Mouse (Mus musculus) intestine, postnatal 0 days (tissue): ENCODE measurements around the gene Cdk7. TPM values are rescaled to one million over a fixed set of nuclear protein-coding genes. Genes with fewer than 3 reads are reported as not detected.
A peak's percentile ranks its signal among the peaks of the same experiment; 100 is the strongest.
"Not testable (repeated sequence)": the region's sequence is repeated elsewhere in the genome, so short reads cannot be mapped to it uniquely, and the experiment has no call there.

ENCODE experiments used
- ATAC-seq: fragments of 200-750 bp; cut with Nextera tagmentation; 2 replicates; pipeline ENCODE4 v1.8.0; 2017; ENCODE audit warnings: mild to moderate bottlenecking, moderate TSS enrichment, moderate library complexity
- H3K27ac ChIP-seq: fragments of 300-500 bp; sonication (generic); 2 replicates; pipeline ENCODE4 v1.5.1; 2014; ENCODE audit warnings: mild to moderate bottlenecking, low read depth, low read length, moderate library complexity
- H3K27me3 ChIP-seq: fragments of 300-500 bp; sonication (generic); replicated peaks from 2 replicates; pipeline ENCODE4 v1.6.1; 2014; ENCODE audit warnings: low read length, mixed read lengths; ENCODE audit not compliant: control insufficient read depth, insufficient read depth
- H3K36me3 ChIP-seq: fragments of 300-500 bp; sonication (generic); 2 replicates; pipeline ENCODE4 v1.6.1; 2014; ENCODE audit warnings: mild to moderate bottlenecking, moderate library complexity; ENCODE audit not compliant: control insufficient read depth, insufficient read depth
- H3K4me1 ChIP-seq: fragments of 300-500 bp; sonication (generic); replicated peaks from 2 replicates; pipeline ENCODE4 v1.6.1; 2014; ENCODE audit warnings: antibody characterized with exemption, low read length, mixed read lengths; ENCODE audit not compliant: control insufficient read depth, insufficient read depth
- H3K4me2 ChIP-seq: fragments of 300-500 bp; sonication (generic); replicated peaks from 2 replicates; pipeline ENCODE4 v1.6.1; 2014; ENCODE audit warnings: low read depth, mild to moderate bottlenecking, moderate library complexity
- H3K4me3 ChIP-seq: fragments of 300-500 bp; sonication (generic); 2 replicates; pipeline ENCODE4 v1.5.1; 2014; ENCODE audit warnings: low read depth, low read length
- H3K9ac ChIP-seq: fragments of 300-500 bp; sonication (generic); 2 replicates; pipeline ENCODE4 v1.6.1; 2014; ENCODE audit warnings: mild to moderate bottlenecking, low read depth, low read length
- H3K9me3 ChIP-seq: fragments of 300-500 bp; sonication (generic); 2 replicates; pipeline ENCODE4 v1.6.1; 2016; ENCODE audit warnings: mixed run types; ENCODE audit not compliant: control insufficient read depth
- CTCF ChIP-seq: sonication (generic); IDR thresholded peaks from 2 replicates; pipeline ENCODE4 v1.5.1; 2016; ENCODE audit warnings: low read depth, mild to moderate bottlenecking, control low read depth, antibody characterized with exemption, moderate library complexity
- WGBS: fragments of 180-500 bp; shearing (Covaris S2); extraction: QIAGEN DNeasy Blood & Tissue Kit; methylation state at CpG from one replicate; pipeline ENCODE4 v1.1.7; 2014; 5-methylcytosine and 5-hydroxymethylcytosine counted together
- polyA plus RNA-seq: library from polyadenylated mRNA; unstranded; fragments of >200 nt; fragmentation: Nextera tagmentation; extraction: Ambion mirVana; gene quantifications from 2 replicates; pipeline ENCODE4 v1.2.1, GENCODE M21; 2015

Gene Cdk7
- polyA plus RNA-seq, 1 experiment from 2014 or later = 44.3 TPM

DNA sequence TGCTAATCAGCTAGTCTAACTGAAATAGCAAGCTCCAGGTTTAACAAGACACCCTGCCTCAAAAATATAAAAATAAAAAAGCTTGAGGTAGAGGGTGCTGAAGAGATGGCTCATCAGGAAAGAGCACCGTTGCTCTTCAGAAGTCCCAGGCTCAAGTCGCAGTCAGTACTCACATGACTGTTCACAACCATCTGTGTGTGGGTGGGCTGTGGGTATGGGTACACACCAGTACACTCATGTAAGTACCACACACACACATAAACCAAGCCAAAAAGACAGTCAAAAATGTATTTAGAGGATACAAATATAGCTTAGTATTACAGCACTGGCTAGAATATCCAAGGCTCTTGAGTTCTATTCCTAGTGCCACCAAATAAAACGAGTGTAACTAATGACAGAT, 15.4 kb upstream of the Cdk7 start:
- no peak overlapping the region for H3K27ac ChIP-seq
- H3K36me3 ChIP-seq = no peaks in the 10 kb centered on the region
- 86% methylated on average over 3 of the region's 3 CpGs for WGBS
- H3K9ac ChIP-seq = no peak overlapping the region
- H3K9me3 ChIP-seq = no peaks in the 10 kb centered on the region
- no peak for ATAC-seq
- no peak overlapping the region for H3K4me3 ChIP-seq
- no peaks in the 10 kb centered on the region for H3K4me1 ChIP-seq
- H3K4me2 ChIP-seq = no peak overlapping the region
- H3K27me3 ChIP-seq = no peaks in the 10 kb centered on the region
- no peak for TF ChIP-seq CTCF

DNA sequence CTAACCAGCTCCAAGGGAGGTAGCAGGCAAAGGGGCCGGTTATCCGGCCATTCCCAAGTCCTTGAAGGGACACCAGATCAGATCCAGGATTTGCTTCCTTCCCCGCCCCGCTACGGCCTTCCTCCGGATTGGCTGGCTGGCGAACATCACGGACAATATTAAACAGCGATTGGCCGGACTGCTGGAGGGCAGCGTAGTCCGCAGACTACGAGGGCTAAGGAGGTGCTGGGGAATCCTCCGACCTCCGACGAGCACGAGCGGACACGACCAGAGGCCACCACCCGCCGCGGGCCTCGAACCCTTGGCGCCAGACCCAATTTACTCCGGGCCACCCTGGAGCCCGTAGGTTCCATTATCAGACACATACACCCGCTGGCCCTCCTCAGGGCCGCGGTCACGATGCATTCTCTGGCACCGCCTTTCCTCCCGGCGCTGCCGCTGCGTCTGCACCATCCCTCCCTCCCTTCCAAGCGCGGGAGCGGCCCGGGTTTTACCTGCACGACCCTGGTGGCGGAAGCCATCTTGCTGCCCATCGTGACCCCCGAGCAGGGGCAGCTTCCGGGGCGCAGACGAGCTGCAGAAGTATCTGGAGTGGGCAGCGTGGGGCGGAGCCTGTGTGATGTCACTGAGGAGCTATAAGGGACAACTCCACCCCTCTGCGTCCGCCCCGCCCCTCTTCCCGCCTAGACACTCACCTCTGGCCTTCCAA, 13.5 kb upstream of the Cdk7 start, which contains the start of gene Mrps36:
Gene Mrps36, minus strand, starts transcription at position 624 of the 709 bp plus-strand sequence.
- H3K9ac ChIP-seq = peak within 1 kb of the TSS; percentile 71

DNA sequence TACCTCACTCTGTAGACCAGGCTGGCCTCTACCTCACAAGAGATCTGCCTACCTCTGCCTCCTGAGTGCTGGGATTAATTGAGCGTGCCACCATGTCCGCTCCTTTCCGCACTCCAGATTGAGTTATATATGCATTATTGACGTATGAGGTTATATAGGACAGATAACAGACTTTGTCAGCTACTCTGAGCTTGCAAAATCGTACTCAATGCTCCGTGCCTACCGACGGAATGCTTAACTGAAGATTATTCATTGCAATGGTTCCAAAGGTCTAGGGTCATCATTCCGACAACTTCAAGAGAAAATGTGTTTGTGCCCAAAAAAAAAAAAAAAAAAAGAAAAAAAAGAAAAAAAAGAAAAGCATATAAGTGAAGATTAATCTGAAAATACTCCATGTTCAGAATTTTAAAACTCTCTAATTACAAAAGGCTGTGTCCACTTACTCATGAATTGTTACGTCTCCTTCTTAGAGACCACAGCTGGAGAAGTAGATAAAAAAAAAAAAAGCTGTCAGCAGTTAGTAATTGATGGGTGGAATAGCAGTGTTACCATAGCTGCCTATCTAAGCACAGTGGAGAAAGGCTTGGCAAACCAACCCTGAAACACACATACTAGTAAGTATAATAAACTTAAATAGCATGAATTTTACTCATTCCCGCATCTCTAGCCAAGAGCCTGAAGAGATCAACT, 12.8 kb upstream of the Cdk7 start:
- Histone ChIP-seq H3K9ac (peak overlapping the region; percentile 71), H3K4me1 (no peaks in the 10 kb centered on the region), H3K27ac (peak overlapping the region; percentile 97), H3K4me3 (peak overlapping the region; percentile 79), H3K9me3 (no peaks in the 10 kb centered on the region), H3K36me3 (peaks cover 4% of the 10 kb centered on the region; the same call in 1 of the 2 replicates), H3K4me2 (peak overlapping the region; percentile 68), H3K27me3 (no peaks in the 10 kb centered on the region)
- TF ChIP-seq CTCF = no peak
- 28% methylated on average over 11 of the region's 11 CpGs for WGBS
- peak; percentile 65 for ATAC-seq

More for the DNA sequence above, 13.5 kb upstream of the Cdk7 start, which contains the start of gene Mrps36:
- Histone ChIP-seq H3K27ac (peak within 1 kb of the TSS; percentile 97), H3K4me1 (no peaks in the 10 kb centered on the region), H3K27me3 (no peaks in the 10 kb centered on the region), H3K9me3 (no peaks in the 10 kb centered on the region), H3K4me2 (peak within 1 kb of the TSS; percentile 68), H3K36me3 (no peaks in the 10 kb centered on the region; the same call in 1 of the 2 replicates), H3K4me3 (peak within 1 kb of the TSS; percentile 79)
- TF ChIP-seq CTCF = 0 out of 2 replicates have a peak, but pooled peaks have one; percentile 1
- ATAC-seq = peak; percentile 93
- WGBS = under 1% methylated on average over 52 of the region's 52 CpGs

DNA sequence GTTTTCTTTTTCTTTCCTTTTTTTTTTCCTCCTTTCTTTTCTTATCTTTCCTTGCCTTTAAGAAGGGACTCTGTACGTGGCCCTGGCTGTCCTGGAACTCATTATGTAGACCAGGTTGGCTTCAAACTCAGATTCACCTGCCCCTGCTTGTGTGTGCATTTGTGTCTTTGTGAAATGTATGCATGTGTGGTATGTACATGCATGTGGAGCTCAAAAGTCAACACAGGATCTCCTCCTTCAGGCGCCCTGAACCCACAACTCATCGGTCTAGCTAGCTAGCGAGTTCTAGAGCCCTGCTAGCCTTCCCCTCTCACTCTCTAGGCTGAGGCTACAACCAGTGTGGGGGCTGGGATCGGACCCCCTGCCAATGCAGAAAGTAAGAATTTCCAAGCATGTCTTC, 12.1 kb upstream of the Cdk7 start:
- Histone ChIP-seq H3K4me2 (peak overlapping the region; percentile 68), H3K27ac (peak overlapping the region; percentile 70), H3K9me3 (no peaks in the 10 kb centered on the region), H3K9ac (peak overlapping the region; percentile 40), H3K4me1 (no peaks in the 10 kb centered on the region), H3K27me3 (no peaks in the 10 kb centered on the region), H3K36me3 (peaks cover 9% of the 10 kb centered on the region), H3K4me3 (peak overlapping the region; percentile 16)
- ATAC-seq = no peak
- WGBS = 70% methylated on average over 5 of the region's 5 CpGs
- TF ChIP-seq CTCF = no peak

DNA sequence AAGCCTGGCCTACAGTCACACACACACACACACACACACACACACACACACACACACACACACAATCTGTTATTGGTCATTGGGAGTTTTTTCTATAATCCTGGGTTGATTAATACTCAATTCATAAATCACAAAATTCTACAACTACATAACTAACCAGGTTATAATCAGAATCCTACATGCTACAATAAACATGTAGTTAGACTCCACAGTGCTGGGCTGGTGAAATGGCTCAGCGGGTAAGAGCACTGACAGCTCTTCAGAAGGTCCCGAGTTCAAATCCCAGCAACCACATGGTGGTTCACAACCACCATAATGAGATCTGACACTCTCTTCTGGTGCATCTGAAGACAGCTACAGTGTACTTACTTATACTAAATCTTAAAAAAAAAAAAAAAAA, 2.0 kb upstream of the Cdk7 start:
- Histone ChIP-seq H3K9me3 (no peaks in the 10 kb centered on the region), H3K27me3 (no peaks in the 10 kb centered on the region), H3K9ac (no peak overlapping the region), H3K36me3 (peaks cover 13% of the 10 kb centered on the region; the same call in 1 of the 2 replicates), H3K4me3 (no peak overlapping the region), H3K27ac (no peak overlapping the region), H3K4me2 (no peak overlapping the region), H3K4me1 (no peaks in the 10 kb centered on the region)
- no peak for TF ChIP-seq CTCF
- no peak for ATAC-seq
- 96% methylated on average over 2 of the region's 2 CpGs for WGBS

DNA sequence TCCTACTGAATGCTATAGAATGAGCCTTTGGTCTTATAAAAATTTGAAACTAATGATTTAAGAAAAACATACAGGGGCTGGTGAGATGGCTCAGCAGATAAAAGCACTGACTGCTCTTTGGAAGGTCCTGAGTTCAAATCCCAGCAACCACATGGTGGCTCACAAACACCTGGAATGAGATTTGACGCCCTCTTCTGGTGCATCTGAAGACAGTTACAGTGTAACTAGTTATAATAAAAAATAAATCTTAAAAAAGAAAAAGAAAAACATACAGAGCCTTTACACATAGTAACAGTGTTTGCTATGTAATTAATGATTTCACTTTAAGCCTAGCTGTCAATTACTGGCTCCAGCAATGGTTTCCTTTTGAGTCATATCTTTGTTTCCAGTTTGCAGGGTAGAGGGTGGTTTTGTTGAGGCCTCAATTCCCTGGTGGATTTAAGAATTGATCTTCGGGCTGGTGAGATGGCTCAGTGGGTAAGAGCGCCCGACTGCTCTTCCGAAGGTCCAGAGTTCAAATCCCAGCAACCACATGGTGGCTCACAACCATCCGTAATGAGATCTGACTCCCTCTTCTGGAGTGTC, 815 bp upstream of the Cdk7 start:
- not testable (repeated sequence) for H3K27me3 ChIP-seq, H3K27ac ChIP-seq, H3K4me1 ChIP-seq, H3K4me3 ChIP-seq, ATAC-seq, H3K9ac ChIP-seq, H3K9me3 ChIP-seq
- peak overlapping the region; percentile 80; the same call in 1 of the 2 replicates for H3K4me2 ChIP-seq
- peak; percentile 31 for TF ChIP-seq CTCF
- peaks cover 13% of the 10 kb centered on the region; the same call in 1 of the 2 replicates for H3K36me3 ChIP-seq
- WGBS = 91% methylated on average over 5 of the region's 6 CpGs
